Mouse (Mus musculus) thymus, adult 2 months (tissue): Measurements from ENCODE around the gene Jund.

Source experiments
- CTCF ChIP-seq: fragments of 200-500 bp; IDR thresholded peaks from 2 replicates; pipeline ENCODE4 v1.5.1; 2012; ENCODE audit warnings: mild to moderate bottlenecking, control low read depth, low read length, moderate library complexity, borderline replicate concordance; ENCODE audit not compliant: control insufficient read depth, poor library complexity, insufficient read depth; ENCODE audit errors: extremely low read depth
- POLR2A ChIP-seq: fragments of 200-500 bp; IDR thresholded peaks from 2 replicates; pipeline ENCODE4 v1.6.1; 2012; ENCODE audit warnings: mild to moderate bottlenecking, low read length, control low read depth, moderate library complexity; ENCODE audit not compliant: control insufficient read depth, poor library complexity, insufficient read depth; ENCODE audit errors: extremely low read depth

DNA sequence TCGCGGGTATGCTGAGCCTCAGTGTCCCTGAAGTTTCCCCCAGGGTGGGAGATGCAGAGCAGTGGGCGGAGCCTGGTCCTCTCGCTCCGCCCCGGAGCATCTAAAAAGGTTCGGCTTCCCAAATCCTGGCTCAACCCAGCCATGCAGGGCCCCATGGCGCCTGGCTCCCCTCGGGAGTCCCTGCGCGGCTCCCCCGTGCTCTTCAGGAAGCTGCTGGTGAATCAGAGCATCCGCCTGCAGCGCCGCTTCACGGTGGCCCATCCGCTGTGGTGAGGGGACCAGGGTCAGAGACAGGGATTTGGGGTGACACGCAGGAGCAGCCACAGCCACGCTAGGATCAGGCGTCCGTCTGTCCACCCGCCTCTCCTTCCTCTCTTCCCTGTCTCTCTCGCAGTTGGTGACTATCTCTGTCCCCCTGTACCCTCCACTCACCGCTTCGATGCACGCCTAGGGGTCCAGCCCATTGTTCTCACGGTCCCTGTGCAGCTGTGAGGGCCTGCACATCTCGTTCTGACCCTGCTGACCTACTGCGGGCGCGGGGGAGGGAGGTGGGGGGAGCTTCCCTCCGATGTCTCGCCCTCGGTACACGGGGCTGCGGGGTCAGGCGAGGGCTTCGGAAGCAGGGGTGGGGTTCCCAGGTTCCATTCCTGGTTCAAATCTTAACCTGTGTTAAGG is 44.4 kb downstream of the Jund start:
- TF ChIP-seq CTCF (no peak), POLR2A (no peak)
